Mouse (Mus musculus) thymus, adult 2 months (tissue): ENCODE data around the gene Gm340.

Source experiments
- CTCF ChIP-seq: fragments of 200-500 bp; IDR thresholded peaks from 2 replicates; pipeline ENCODE4 v1.5.1; 2012; ENCODE audit warnings: mild to moderate bottlenecking, control low read depth, low read length, moderate library complexity, borderline replicate concordance; ENCODE audit not compliant: control insufficient read depth, poor library complexity, insufficient read depth; ENCODE audit errors: extremely low read depth
- POLR2A ChIP-seq: fragments of 200-500 bp; IDR thresholded peaks from 2 replicates; pipeline ENCODE4 v1.6.1; 2012; ENCODE audit warnings: mild to moderate bottlenecking, low read length, control low read depth, moderate library complexity; ENCODE audit not compliant: control insufficient read depth, poor library complexity, insufficient read depth; ENCODE audit errors: extremely low read depth

GRCm38 (mm10) chr19:41556981-41557380, 25.2 kb upstream of the Gm340 start:
- TF ChIP-seq CTCF (no peak), POLR2A (no peak)
